ENCODE assay signal across 21 mouse cellular contexts in genomic region chr3:60758568-60758967, GRCm38 (mm10).
"Had no signal": no experiment of that assay in that cellular context is flagged by ENCODE, and none has a peak within 500 bp of the region (broad histone marks: within the 10 kb centered on the region; RNA-seq: fewer than 3 reads in every experiment).

No protein-coding gene starts in this region.

- H3K36me3 ChIP-seq: heart, embryonic 12.5 days; hindbrain, embryonic 13.5 days; hindbrain, embryonic 15.5 days; limb, embryonic 13.5 days; limb, embryonic 15.5 days; liver, embryonic 12.5 days had no signal

- H3K27ac ChIP-seq: heart, adult 2 months; hindbrain, embryonic 13.5 days; hindbrain, embryonic 15.5 days; hindbrain, postnatal 0 days; limb, embryonic 13.5 days; limb, embryonic 15.5 days; liver, embryonic 12.5 days; liver, embryonic 14.5 days had no signal

- H3K4me2 ChIP-seq: heart, embryonic 12.5 days; hindbrain, embryonic 13.5 days; hindbrain, embryonic 15.5 days; limb, embryonic 13.5 days; limb, embryonic 15.5 days; liver, embryonic 12.5 days had no signal

- ATAC-seq: hindbrain, postnatal 0 days; intestine, embryonic 16.5 days; liver, embryonic 12.5 days had no signal

- H3K4me1 ChIP-seq: heart, embryonic 12.5 days; hindbrain, embryonic 13.5 days; hindbrain, embryonic 15.5 days; limb, embryonic 13.5 days; limb, embryonic 15.5 days had no signal

- H3K9ac ChIP-seq: heart, embryonic 12.5 days; hindbrain, embryonic 13.5 days; hindbrain, embryonic 15.5 days; limb, embryonic 13.5 days; limb, embryonic 15.5 days; liver, embryonic 12.5 days; liver, embryonic 14.5 days had no signal

- H3K27me3 ChIP-seq: heart, embryonic 12.5 days; hindbrain, embryonic 13.5 days; hindbrain, embryonic 15.5 days; limb, embryonic 13.5 days; limb, embryonic 15.5 days; liver, embryonic 12.5 days had no signal

- H3K4me3 ChIP-seq: heart, adult 2 months; heart, embryonic 12.5 days; hindbrain, embryonic 13.5 days; hindbrain, embryonic 15.5 days; limb, embryonic 13.5 days; limb, embryonic 15.5 days; liver, embryonic 12.5 days had no signal

- H3K9me3 ChIP-seq: heart, embryonic 12.5 days; hindbrain, embryonic 13.5 days; hindbrain, embryonic 15.5 days; limb, embryonic 13.5 days; limb, embryonic 15.5 days; liver, embryonic 12.5 days had no signal

- DNase-seq: gastrocnemius, postnatal 14 days; gastrocnemius, postnatal 36 days; heart, adult 11 months; heart, adult 2 months; heart, postnatal 10 days; heart, postnatal 36 days; kidney, adult 18-20 months; kidney, adult 8-10 months; kidney, postnatal 14 days; layer of hippocampus, adult 9-11 months; layer of hippocampus, postnatal 36 days; left cerebral cortex, postnatal 4 days had no signal
